Mouse (Mus musculus): ENCODE results near the gene Polr3h. TPM values are rescaled to one million over a fixed set of nuclear protein-coding genes. Genes with fewer than 3 reads are reported as not detected.
"Not testable (repeated sequence)": the region's sequence is repeated elsewhere in the genome, so short reads cannot be mapped to it uniquely, and the experiment has no call there.

The Polr3h gene
- 76.2 and 80.8 TPM in 2 replicates for polyA plus RNA-seq (2016; fragmentation: Nextera tagmentation; extraction: Ambion mirVana)

DNA sequence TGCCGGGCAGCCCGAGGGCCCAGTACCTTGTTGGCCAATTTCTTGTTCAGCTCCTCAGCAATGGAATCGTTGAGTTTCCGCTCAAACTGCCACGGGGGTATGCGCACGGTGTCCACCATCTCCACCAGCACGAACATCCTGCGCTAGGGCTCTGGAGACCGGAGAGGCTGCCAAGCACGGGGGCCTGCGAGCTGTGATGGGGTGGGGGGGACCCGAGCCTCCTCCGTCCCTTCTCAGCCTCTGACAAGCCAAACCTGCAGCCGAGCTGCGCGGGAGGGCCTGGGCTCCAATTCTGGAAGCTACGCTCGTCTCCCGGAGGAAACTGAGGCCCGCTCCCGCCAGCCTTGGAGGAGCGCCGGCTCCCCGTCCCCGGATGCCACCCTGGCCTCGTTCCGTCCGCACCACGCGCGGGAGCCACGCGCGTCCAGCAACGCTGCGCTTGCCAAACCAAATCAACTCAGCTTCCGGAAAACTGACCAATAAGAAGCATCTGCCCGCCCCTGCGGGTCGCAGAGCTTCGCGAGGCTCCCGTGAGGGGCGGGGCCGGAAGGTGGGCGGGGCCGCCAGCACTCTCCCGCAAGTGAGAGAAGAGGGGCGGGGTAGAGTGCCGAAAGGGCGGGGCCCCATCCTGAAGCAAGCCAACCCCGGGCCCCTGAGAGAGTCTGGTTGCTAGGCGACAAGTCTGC lies at the start of gene Polr3h:
Polr3h (minus strand) TSS at position 481 of the 686 bp plus-strand sequence.
- Histone ChIP-seq H3K27me3 (ENCODE audit: low read depth, poor library complexity, severe bottlenecking) (no peaks in the 10 kb centered on the region), H3K27ac (replicated peaks) (peak within 1 kb of the TSS; percentile 88), H3K4me1 (peaks cover 29% of the 10 kb centered on the region), H3K4me3 (peak within 1 kb of the TSS; percentile 90), H3K9me3 (replicated peaks) (no peaks in the 10 kb centered on the region), H3K36me3 (peaks cover 25% of the 10 kb centered on the region)
- peak; percentile 98 for DNase-seq (ENCODE audit: low spot score)
- under 1% methylated on average over 54 of the region's 54 CpGs for WGBS

DNA sequence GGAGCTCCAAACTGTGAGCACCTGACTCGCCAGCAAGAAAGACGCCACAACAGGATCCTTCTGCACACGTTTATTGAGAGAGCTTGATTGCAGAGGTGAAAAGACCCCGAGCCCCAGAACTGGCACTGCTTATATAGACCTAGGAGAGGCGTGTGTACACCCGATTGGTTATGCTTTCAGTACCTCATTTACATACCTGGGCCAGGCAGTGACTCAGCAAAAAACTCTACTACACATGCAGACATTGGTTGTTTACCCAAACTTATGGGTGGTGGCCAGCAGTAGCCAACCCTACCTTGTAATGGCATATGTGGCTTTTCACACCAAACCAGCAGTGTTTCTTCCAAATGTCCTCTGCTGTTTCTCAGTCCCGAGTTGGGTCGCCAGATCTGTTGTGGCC lies 49.1 kb upstream of the Polr3h start:
- H3K27me3 ChIP-seq (ENCODE audit: low read depth, poor library complexity, severe bottlenecking); H3K4me1 ChIP-seq; H3K4me3 ChIP-seq; H3K36me3 ChIP-seq; H3K27ac ChIP-seq (replicated peaks); DNase-seq (ENCODE audit: low spot score): not testable (repeated sequence)
- WGBS = 94% methylated on average over 8 of the region's 8 CpGs
- H3K9me3 ChIP-seq (replicated peaks) = peaks cover 15% of the 10 kb centered on the region

DNA sequence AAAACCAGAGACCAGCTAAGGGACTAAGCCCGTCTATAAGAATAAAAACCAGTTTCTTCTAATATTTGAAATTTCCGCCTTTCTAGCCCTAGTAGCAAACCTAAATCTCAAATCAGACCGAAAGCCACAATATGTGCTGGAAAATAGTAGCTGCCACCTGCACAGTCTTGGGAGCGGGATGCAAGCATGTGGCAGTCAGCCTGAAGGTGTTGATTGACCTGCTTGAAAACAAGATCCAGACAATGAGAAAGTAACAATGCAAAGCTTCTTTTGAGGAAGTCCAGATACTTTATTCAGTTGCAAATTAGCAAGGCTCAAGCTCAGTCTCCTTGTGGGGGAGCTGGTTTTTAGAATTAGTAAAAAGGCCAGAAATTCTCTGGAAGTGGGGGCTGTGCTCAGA lies 44.5 kb upstream of the Polr3h start:
- H3K27ac ChIP-seq (replicated peaks); H3K27me3 ChIP-seq (ENCODE audit: low read depth, poor library complexity, severe bottlenecking); DNase-seq (ENCODE audit: low spot score); H3K4me3 ChIP-seq; H3K36me3 ChIP-seq; H3K4me1 ChIP-seq: not testable (repeated sequence)
- H3K9me3 ChIP-seq (replicated peaks) = peaks cover 15% of the 10 kb centered on the region
- 93% methylated on average over 4 of the region's 4 CpGs for WGBS

DNA sequence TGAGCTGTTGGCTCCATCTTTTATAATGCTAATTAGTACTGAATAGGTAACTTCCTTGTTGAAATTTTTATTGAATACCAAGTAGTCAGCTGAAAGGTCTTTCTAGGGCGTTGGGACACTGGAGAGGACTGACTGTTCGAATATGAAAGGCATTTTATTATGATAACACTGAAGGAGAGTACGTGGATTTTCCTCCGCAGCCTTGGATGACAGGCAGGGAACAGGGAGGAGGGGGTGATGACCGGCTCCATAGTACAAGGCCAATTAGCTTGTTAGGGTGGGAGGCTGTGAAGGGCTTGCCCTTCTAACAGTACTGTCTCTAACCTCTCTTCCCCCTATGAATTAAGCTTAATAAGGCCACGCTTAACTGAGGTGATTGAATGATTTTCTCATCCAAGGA lies 43.6 kb upstream of the Polr3h start:
- not testable (repeated sequence) for DNase-seq (ENCODE audit: low spot score); H3K36me3 ChIP-seq; H3K27ac ChIP-seq (replicated peaks); H3K27me3 ChIP-seq (ENCODE audit: low read depth, poor library complexity, severe bottlenecking); H3K4me1 ChIP-seq; H3K4me3 ChIP-seq
- H3K9me3 ChIP-seq (replicated peaks) = peaks cover 11% of the 10 kb centered on the region
- WGBS = 80% methylated on average over 6 of the region's 6 CpGs

DNA sequence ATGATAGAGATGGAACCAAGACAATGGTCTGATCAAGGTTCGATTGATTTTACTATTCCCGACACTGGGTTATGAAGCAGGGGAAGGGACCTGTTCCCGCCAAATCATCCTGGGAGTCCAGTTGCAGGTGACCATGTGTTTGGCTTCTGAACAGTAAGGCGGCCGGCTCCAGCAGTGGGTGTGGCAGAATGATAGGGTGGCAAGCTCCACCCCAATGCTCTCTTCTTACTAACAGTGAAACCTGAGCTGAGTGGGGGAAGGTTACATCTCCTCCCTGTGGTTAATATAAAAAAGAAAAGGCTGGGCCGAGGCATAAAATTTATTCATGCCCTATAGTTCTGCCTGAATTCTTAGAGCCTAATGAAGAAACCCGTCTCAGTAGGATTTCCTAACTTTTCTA lies 43.1 kb upstream of the Polr3h start:
- H3K36me3 ChIP-seq = no peaks in the 10 kb centered on the region
- no peak for DNase-seq (ENCODE audit: low spot score)
- H3K27ac ChIP-seq (replicated peaks) = no peak overlapping the region
- 85% methylated on average over 7 of the region's 7 CpGs for WGBS
- peaks cover 11% of the 10 kb centered on the region for H3K9me3 ChIP-seq (replicated peaks)
- H3K27me3 ChIP-seq (ENCODE audit: low read depth, poor library complexity, severe bottlenecking) = no peaks in the 10 kb centered on the region
- peaks cover 7% of the 10 kb centered on the region; the same call in 1 of the 2 replicates for H3K4me1 ChIP-seq
- H3K4me3 ChIP-seq = no peak overlapping the region

DNA sequence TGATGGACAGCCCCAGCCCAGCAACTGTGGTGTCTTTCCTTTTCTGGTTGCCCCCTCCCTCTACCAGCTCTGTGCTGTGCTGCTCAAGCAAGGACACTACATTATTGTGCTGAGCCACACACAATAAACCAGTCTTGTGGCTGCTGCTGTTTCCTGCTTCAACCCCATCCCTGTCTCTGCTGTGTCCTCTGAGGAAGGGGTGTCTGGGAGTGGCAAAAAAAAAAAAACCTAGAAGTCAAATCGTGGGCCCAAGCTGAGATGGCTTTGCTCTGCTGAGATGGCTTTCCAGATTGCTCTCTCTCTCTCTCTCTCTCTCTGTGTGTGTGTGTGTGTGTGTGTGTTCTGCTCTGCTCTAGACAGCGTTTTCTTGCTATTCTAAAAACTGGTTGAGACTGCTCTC lies 42.4 kb upstream of the Polr3h start:
- Histone ChIP-seq H3K27ac (replicated peaks) (0 out of 2 replicates have a peak overlapping the region, but pooled peaks have one; percentile 28), H3K4me3 (no peak overlapping the region), H3K27me3 (ENCODE audit: low read depth, poor library complexity, severe bottlenecking) (no peaks in the 10 kb centered on the region), H3K9me3 (replicated peaks) (peaks cover 11% of the 10 kb centered on the region), H3K4me1 (peaks cover 7% of the 10 kb centered on the region; the same call in 1 of the 2 replicates), H3K36me3 (no peaks in the 10 kb centered on the region)
- DNase-seq (ENCODE audit: low spot score) = no peak
- WGBS = 80% methylated on average over 2 of the region's 2 CpGs

DNA sequence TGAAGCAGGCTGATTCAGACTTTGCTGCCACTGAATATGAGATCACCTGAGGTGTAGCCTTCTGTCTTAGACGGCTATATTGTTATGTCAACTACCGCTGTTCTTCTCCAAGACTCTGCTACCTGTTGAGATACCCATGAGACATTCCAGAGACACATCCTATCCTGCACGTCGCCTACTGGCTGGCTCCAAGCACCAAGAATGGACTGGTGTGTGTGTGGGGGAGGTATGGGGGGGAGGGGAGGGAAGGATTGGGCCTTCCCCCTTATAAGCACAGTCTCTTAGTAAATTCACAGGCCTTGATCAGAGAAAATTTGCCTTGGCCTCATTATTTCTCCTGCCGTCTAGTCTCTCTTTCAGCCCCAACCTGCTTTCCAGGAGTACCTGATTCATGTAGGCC lies 41.8 kb upstream of the Polr3h start:
- Histone ChIP-seq H3K9me3 (replicated peaks) (peaks cover 7% of the 10 kb centered on the region), H3K4me1 (peaks cover 7% of the 10 kb centered on the region; the same call in 1 of the 2 replicates), H3K27ac (replicated peaks) (peak overlapping the region; percentile 28; the same call in 1 of the 2 replicates), H3K27me3 (ENCODE audit: low read depth, poor library complexity, severe bottlenecking) (no peaks in the 10 kb centered on the region), H3K4me3 (no peak overlapping the region), H3K36me3 (no peaks in the 10 kb centered on the region)
- WGBS = 90% methylated on average over 5 of the region's 5 CpGs
- DNase-seq (ENCODE audit: low spot score) = no peak

DNA sequence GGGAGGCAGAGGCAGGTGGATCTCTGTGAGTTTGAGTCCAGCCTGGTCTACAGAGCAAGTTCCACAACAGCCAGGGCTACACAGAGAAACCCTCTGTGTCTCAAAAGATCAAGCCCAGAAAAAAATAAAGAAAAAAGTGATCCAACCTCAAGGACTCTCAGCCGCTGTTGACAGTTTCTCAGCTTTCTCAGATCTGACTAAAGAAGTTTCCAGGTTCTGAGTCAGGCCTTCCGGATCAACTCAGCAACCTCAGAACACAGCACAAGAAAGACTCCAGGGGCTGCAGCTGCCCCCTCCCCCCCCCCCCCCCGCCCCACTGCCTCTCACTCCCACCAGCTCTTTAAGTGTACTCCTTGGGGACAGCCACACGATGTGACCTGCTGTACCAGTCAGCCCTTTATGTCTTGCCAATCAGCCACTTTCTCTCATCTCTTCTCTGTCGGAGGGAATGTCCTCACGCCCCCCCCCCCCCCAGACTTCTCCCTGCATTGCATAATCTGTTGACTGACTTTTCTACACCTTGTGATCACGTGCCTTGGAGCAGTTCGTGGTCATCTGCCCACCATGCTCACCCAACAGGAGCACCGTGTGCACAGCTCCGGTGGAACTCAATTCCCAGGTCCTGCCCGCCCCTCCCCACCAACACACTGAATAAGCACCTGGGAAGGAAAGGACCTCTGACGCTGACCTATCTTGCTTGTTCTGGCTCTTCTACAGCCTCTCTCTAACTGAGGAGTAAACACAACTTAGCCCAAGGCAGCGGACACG lies 40.2 kb upstream of the Polr3h start:
- no peaks in the 10 kb centered on the region for H3K36me3 ChIP-seq
- no peak overlapping the region for H3K4me3 ChIP-seq
- H3K27me3 ChIP-seq (ENCODE audit: low read depth, poor library complexity, severe bottlenecking) = no peaks in the 10 kb centered on the region
- no peak for DNase-seq (ENCODE audit: low spot score)
- 0 out of 2 replicates have a peak overlapping the region, but pooled peaks have one; percentile 23 for H3K27ac ChIP-seq (replicated peaks)
- H3K4me1 ChIP-seq = peaks cover 8% of the 10 kb centered on the region
- WGBS = 78% methylated on average over 14 of the region's 14 CpGs
- no peaks in the 10 kb centered on the region; the same call in 1 of the 2 replicates for H3K9me3 ChIP-seq (replicated peaks)

DNA sequence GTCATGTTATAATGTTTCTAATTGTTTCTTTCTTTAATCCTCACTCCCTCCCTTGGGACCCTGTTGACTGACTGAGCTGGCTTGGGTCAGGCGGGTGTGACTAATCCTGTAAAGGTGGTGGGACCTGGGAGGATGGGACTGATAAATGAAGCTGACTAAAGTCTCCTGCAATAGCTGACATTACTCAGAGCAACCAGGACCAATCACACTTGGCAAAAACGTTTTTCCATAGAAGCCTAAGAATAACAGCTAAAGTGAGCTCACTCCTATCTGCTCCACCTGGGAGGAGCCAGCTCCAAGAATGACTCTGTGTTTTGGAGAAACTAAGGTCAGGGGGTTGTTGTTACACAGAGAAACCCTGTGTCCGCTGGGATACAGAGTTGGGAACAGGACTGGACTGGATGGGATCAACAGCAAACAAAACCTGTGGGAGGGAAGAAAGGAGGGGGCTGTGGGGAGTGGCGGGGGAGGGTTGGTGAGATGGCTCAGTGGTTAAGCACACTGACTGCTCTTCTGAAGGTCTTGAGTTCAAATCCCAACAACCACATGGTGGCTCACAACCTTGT lies 39.0 kb upstream of the Polr3h start:
- no peak for DNase-seq (ENCODE audit: low spot score)

DNA sequence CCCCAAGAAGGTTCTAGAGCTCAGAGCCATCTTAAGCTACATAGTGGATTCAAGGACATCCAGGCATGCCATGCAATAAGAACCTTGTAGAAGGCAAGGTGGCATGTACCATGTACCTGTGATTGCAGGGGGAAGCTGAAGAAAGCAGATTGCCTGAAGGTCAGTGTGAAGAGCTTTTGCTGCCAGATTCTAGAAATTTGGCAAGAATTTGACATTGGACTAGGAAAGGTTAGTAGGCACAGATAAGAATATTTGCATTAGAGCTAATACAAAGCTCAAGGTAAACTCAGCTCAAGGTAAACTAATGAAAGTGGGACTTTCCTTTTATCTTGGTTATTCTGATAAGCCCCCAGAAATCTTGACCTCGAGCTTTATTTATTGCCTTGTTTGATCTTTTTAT lies 38.2 kb upstream of the Polr3h start:
- H3K36me3 ChIP-seq = no peaks in the 10 kb centered on the region
- DNase-seq (ENCODE audit: low spot score) = no peak
- H3K27ac ChIP-seq (replicated peaks) = no peak overlapping the region
- peaks cover 27% of the 10 kb centered on the region for H3K4me1 ChIP-seq
- no peak overlapping the region for H3K4me3 ChIP-seq
- 81% methylated on average over 1 of the region's 1 CpGs for WGBS
- H3K9me3 ChIP-seq (replicated peaks) = no peaks in the 10 kb centered on the region
- no peaks in the 10 kb centered on the region for H3K27me3 ChIP-seq (ENCODE audit: low read depth, poor library complexity, severe bottlenecking)

More for the DNA sequence above, 39.0 kb upstream of the Polr3h start:
- H3K4me3 ChIP-seq = no peak overlapping the region
- H3K36me3 ChIP-seq = no peaks in the 10 kb centered on the region
- no peak overlapping the region for H3K27ac ChIP-seq (replicated peaks)
- peaks cover 19% of the 10 kb centered on the region for H3K4me1 ChIP-seq
- no peaks in the 10 kb centered on the region for H3K9me3 ChIP-seq (replicated peaks)
- H3K27me3 ChIP-seq (ENCODE audit: low read depth, poor library complexity, severe bottlenecking) = no peaks in the 10 kb centered on the region
- WGBS = 58% methylated on average over 4 of the region's 4 CpGs

DNA sequence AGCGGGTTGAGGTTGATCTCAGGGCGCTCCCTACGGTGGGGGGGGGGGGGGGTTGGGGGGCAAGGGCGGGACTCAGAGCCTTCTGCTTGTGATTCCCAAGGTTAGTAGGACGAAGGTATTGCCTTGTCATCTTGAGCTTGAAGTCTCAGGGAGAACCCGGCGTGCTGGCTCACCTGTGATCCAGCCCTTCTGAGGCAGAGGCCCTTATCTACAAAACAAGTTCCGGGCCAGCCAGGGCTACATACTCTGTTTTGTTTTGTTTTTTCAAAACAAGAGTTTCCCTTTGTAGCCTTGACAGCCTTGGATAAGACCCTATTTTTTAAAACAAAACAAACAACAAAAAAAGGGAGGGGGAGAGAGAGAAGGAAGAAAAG lies 35.0 kb upstream of the Polr3h start:
- no peaks in the 10 kb centered on the region for H3K9me3 ChIP-seq (replicated peaks)
- H3K4me3 ChIP-seq = peak overlapping the region; percentile 73
- DNase-seq (ENCODE audit: low spot score) = no peak
- H3K27me3 ChIP-seq (ENCODE audit: low read depth, poor library complexity, severe bottlenecking) = no peaks in the 10 kb centered on the region
- H3K36me3 ChIP-seq = 0 out of 2 replicates have a peak, but pooled peaks cover 4% of the 10 kb centered on the region
- peaks cover 31% of the 10 kb centered on the region for H3K4me1 ChIP-seq
- 4% methylated on average over 7 of the region's 8 CpGs for WGBS
- H3K27ac ChIP-seq (replicated peaks) = peak overlapping the region; percentile 86

DNA sequence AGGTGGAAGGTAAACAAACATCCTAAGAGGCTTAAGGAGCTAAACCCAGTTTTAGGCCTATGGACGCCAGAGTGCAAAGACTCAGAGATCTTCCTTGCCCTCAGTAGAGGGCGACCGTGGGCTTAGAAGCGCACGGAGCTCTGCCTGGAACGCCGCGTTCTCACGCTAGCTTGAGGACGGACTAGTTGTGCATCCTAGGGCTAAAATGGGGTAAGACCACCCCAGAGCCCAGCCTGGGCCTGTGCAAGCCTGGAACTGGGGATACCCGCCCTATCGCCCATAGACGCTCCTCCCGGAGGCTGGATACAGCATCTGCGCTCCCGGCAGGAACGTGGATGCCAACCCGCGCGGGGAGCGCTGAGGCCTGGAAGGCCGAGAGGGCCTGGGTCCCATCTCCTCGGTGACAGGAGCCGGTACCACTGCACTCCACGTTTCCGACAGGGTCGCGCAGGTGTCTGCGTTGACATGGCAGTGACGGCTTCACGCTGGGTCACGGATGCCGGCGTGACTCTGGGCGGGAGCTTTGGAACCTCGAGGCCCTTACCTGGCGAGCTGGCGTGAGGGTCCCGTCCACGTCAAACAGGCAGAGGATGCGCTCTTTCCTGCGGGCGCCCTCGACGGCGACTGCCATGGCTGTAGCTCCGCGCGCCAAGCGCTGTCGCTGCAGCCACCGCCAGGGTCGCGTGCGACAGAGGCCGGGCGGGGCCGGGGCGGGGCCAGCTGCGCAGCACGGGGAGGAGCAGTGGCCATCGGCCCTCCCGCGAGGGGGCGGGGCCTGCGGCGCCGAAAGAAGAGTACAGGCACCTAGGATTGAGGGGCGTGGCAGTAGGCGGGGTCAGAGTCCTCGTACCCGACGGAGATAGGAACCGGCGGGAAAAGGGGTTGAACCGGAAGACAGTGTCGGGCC lies 34.4 kb upstream of the Polr3h start, which contains the start of gene Pmm1:
Pmm1 (minus strand) TSS at position 760 of the 907 bp plus-strand sequence.
- Histone ChIP-seq H3K4me3 (peak within 1 kb of the TSS; percentile 73), H3K9me3 (replicated peaks) (no peaks in the 10 kb centered on the region), H3K27ac (replicated peaks) (peak within 1 kb of the TSS; percentile 86), H3K36me3 (peaks cover 8% of the 10 kb centered on the region; the same call in 1 of the 2 replicates), H3K4me1 (peaks cover 31% of the 10 kb centered on the region), H3K27me3 (ENCODE audit: low read depth, poor library complexity, severe bottlenecking) (no peaks in the 10 kb centered on the region)
- WGBS = under 1% methylated on average over 77 of the region's 77 CpGs
- DNase-seq (ENCODE audit: low spot score) = peak; percentile 99

Measured in midbrain, embryonic 10.5 days (tissue).